Mouse (Mus musculus) embryonic fibroblast, embryonic 13.5 days (primary cell): ENCODE measurements at regions not wholly inside any gene's neighbourhood (a gene's known extent, or its start where the extent isn't known, plus 50 kb on each side); places are given as distances from the start of the nearest gene placed in this dataset.

Experiments used
- CTCF ChIP-seq: IDR thresholded peaks from 2 replicates; pipeline ENCODE4 v1.5.1; 2011; ENCODE audit warnings: mild to moderate bottlenecking, control low read depth, low read length, moderate library complexity, borderline replicate concordance; ENCODE audit not compliant: insufficient read depth
- POLR2A ChIP-seq: IDR thresholded peaks from 2 replicates; pipeline ENCODE4 v1.6.1; 2011; ENCODE audit warnings: low read depth, mild to moderate bottlenecking, control low read depth, low read length, moderate library complexity

DNA sequence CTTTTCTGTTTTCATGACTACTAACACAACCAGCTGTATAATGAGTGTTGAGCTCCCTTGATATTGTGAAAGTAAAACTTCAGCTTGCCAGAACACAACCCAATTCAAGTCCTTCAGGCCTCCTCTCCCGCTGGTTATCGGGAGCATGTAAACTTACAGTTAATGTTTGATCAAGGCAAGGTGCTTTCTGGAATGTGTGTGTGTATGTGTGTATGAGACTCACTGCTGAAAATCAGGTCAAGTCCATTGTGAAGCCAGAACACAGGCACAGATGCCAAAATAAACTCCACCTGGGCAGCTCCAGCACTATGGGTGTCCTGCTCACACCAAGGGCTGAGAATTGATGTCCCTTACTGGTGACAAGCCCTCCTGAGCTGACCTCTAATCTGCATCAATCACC lies 308.9 kb upstream of the Slc24a5 start:
- no peak for TF ChIP-seq POLR2A
- TF ChIP-seq CTCF: no peak
